Mouse (Mus musculus) heart, embryonic 10.5 days (tissue): ENCODE results near the gene U2af1l4. TPM values are rescaled to one million over a fixed set of nuclear protein-coding genes. Genes with fewer than 3 reads are reported as not detected.

Source experiments
- DNase-seq: peaks from one replicate; pipeline ENCODE4 v3.0.0-alpha.2; 2017; ENCODE audit warnings: low spot score
- H3K27ac ChIP-seq: fragments of 300-500 bp; sonication (generic); 2 replicates; pipeline ENCODE4 v1.5.1; 2016; ENCODE audit warnings: mild to moderate bottlenecking
- H3K27me3 ChIP-seq: fragments of 300-500 bp; sonication (generic); 2 replicates; pipeline ENCODE4 v1.6.1; 2016; ENCODE audit warnings: mild to moderate bottlenecking; ENCODE audit not compliant: poor library complexity, insufficient read depth, severe bottlenecking
- H3K36me3 ChIP-seq: fragments of 300-500 bp; sonication (generic); 2 replicates; pipeline ENCODE4 v1.6.1; 2016; ENCODE audit warnings: mild to moderate bottlenecking, moderate library complexity
- H3K4me1 ChIP-seq: fragments of 300-500 bp; sonication (generic); 2 replicates; pipeline ENCODE4 v1.6.1; 2016; ENCODE audit warnings: mild to moderate bottlenecking
- H3K4me3 ChIP-seq: fragments of 300-500 bp; sonication (generic); 2 replicates; pipeline ENCODE4 v1.5.1; 2016; ENCODE audit warnings: mild to moderate bottlenecking, moderate library complexity
- H3K9me3 ChIP-seq: fragments of 300-500 bp; sonication (generic); 2 replicates; pipeline ENCODE4 v1.6.1; 2016; ENCODE audit warnings: mild to moderate bottlenecking, moderate library complexity
- WGBS: fragments of 180-500 bp; shearing (Covaris S2); methylation state at CpG from one replicate; pipeline ENCODE4 v1.1.7; 2016; 5-methylcytosine and 5-hydroxymethylcytosine counted together
- polyA plus RNA-seq: library from polyadenylated mRNA; unstranded; fragments of >200 nt; fragmentation: Nextera tagmentation; extraction: Ambion mirVana; gene quantifications from 2 replicates; pipeline ENCODE4 v1.2.1, GENCODE M21; 2016

U2af1l4 gene
- polyA plus RNA-seq, 1 experiment from 2014 or later: 87.8 TPM

GRCm38 (mm10) chr7:30533941-30534632 is 29.0 kb upstream of the U2af1l4 start:
- DNase-seq: no peak
- H3K27ac ChIP-seq: peak overlapping the region; percentile 90
- peaks cover 24% of the 10 kb centered on the region for H3K4me1 ChIP-seq
- H3K4me3 ChIP-seq: peak overlapping the region; percentile 76
- H3K27me3 ChIP-seq: peaks cover 22% of the 10 kb centered on the region
- 10% methylated on average over 20 of the region's 26 CpGs for WGBS
- no peaks in the 10 kb centered on the region for H3K9me3 ChIP-seq
- H3K36me3 ChIP-seq: peaks cover 33% of the 10 kb centered on the region

GRCm38 (mm10) chr7:30534633-30535577 is 28.2 kb upstream of the U2af1l4 start, which contains the start of gene Arhgap33:
Arhgap33 (minus strand) TSS chr7:30535060.
- no peaks in the 10 kb centered on the region for H3K9me3 ChIP-seq
- peaks cover 33% of the 10 kb centered on the region for H3K36me3 ChIP-seq
- WGBS: under 1% methylated on average over 50 of the region's 84 CpGs
- H3K27me3 ChIP-seq: peaks cover 22% of the 10 kb centered on the region
- H3K4me3 ChIP-seq: peak within 1 kb of the TSS; percentile 76
- H3K4me1 ChIP-seq: peaks cover 24% of the 10 kb centered on the region
- peak within 1 kb of the TSS; percentile 90 for H3K27ac ChIP-seq
- DNase-seq: peak; percentile 98

- peak; percentile 47 for DNase-seq
- 80% methylated on average over 7 of the region's 7 CpGs for WGBS
- Histone ChIP-seq H3K27ac (no peak overlapping the region), H3K27me3 (no peaks in the 10 kb centered on the region), H3K36me3 (peaks cover 45% of the 10 kb centered on the region), H3K4me1 (peaks cover under 1% of the 10 kb centered on the region; the same call in 1 of the 2 replicates), H3K9me3 (no peaks in the 10 kb centered on the region), H3K4me3 (no peak overlapping the region)
These were observed 22.5 kb upstream of the U2af1l4 start for GRCm38 (mm10) chr7:30540572-30540971.

GRCm38 (mm10) chr7:30544327-30544726 is 18.8 kb upstream of the U2af1l4 start:
- Histone ChIP-seq H3K27ac (no peak overlapping the region), H3K9me3 (no peaks in the 10 kb centered on the region), H3K4me1 (no peaks in the 10 kb centered on the region), H3K36me3 (peaks cover 61% of the 10 kb centered on the region), H3K4me3 (no peak overlapping the region), H3K27me3 (no peaks in the 10 kb centered on the region)
- no peak for DNase-seq
- WGBS: 87% methylated on average over 2 of the region's 2 CpGs

GRCm38 (mm10) chr7:30549880-30550279 is 13.2 kb upstream of the U2af1l4 start:
- H3K27me3 ChIP-seq: no peaks in the 10 kb centered on the region
- no peak for DNase-seq
- H3K4me1 ChIP-seq: peaks cover 17% of the 10 kb centered on the region
- H3K4me3 ChIP-seq: no peak overlapping the region
- H3K27ac ChIP-seq: no peak overlapping the region
- no peaks in the 10 kb centered on the region for H3K9me3 ChIP-seq
- H3K36me3 ChIP-seq: peaks cover 34% of the 10 kb centered on the region
- WGBS: 90% methylated on average over 2 of the region's 2 CpGs

- Histone ChIP-seq H3K4me3 (no peak overlapping the region), H3K4me1 (peaks cover 17% of the 10 kb centered on the region)
These were observed 12.5 kb upstream of the U2af1l4 start for GRCm38 (mm10) chr7:30550603-30551002.

GRCm38 (mm10) chr7:30551445-30552101 is 11.5 kb upstream of the U2af1l4 start:
- Histone ChIP-seq H3K36me3 (peaks cover 39% of the 10 kb centered on the region), H3K9me3 (no peaks in the 10 kb centered on the region), H3K4me1 (peaks cover 17% of the 10 kb centered on the region), H3K4me3 (peak overlapping the region; percentile 75), H3K27me3 (no peaks in the 10 kb centered on the region), H3K27ac (peak overlapping the region; percentile 97)
- 2% methylated on average over 10 of the region's 10 CpGs for WGBS
- no peak for DNase-seq

More at GRCm38 (mm10) chr7:30550603-30551002, 12.5 kb upstream of the U2af1l4 start:
- no peak for DNase-seq
- Histone ChIP-seq H3K9me3 (no peaks in the 10 kb centered on the region), H3K36me3 (peaks cover 37% of the 10 kb centered on the region), H3K27ac (no peak overlapping the region), H3K27me3 (no peaks in the 10 kb centered on the region)
- WGBS: 100% methylated on average over 1 of the region's 1 CpGs

- Histone ChIP-seq H3K36me3 (peaks cover 44% of the 10 kb centered on the region), H3K4me3 (peak within 1 kb of the TSS; percentile 75), H3K27me3 (no peaks in the 10 kb centered on the region), H3K9me3 (no peaks in the 10 kb centered on the region), H3K4me1 (peaks cover 17% of the 10 kb centered on the region), H3K27ac (peak within 1 kb of the TSS; percentile 97)
- WGBS: under 1% methylated on average over 44 of the region's 44 CpGs
- peak; percentile 99 for DNase-seq
These were observed 10.7 kb upstream of the U2af1l4 start, which contains the start of the genes Hspb6 and Proser3 for GRCm38 (mm10) chr7:30552102-30553020. Hspb6 (plus strand) TSS chr7:30552178. Proser3 (minus strand) TSS chr7:30552299.

GRCm38 (mm10) chr7:30553021-30553589 is 10.0 kb upstream of the U2af1l4 start:
- no peaks in the 10 kb centered on the region for H3K9me3 ChIP-seq
- H3K36me3 ChIP-seq: peaks cover 44% of the 10 kb centered on the region
- H3K4me3 ChIP-seq: peak overlapping the region; percentile 75
- H3K27me3 ChIP-seq: no peaks in the 10 kb centered on the region
- peak overlapping the region; percentile 97 for H3K27ac ChIP-seq
- DNase-seq: no peak
- WGBS: 5% methylated on average over 23 of the region's 23 CpGs
- peaks cover 22% of the 10 kb centered on the region for H3K4me1 ChIP-seq

- peak overlapping the region; percentile 75 for H3K4me3 ChIP-seq
- DNase-seq: no peak
- H3K36me3 ChIP-seq: peaks cover 39% of the 10 kb centered on the region
- 85% methylated on average over 22 of the region's 22 CpGs for WGBS
- H3K27ac ChIP-seq: peak overlapping the region; percentile 97; the same call in 1 of the 2 replicates
- no peaks in the 10 kb centered on the region for H3K27me3 ChIP-seq
- peaks cover 31% of the 10 kb centered on the region for H3K4me1 ChIP-seq
- no peaks in the 10 kb centered on the region for H3K9me3 ChIP-seq
These were observed 9.1 kb upstream of the U2af1l4 start for GRCm38 (mm10) chr7:30553810-30554584.
